Mouse (Mus musculus) kidney, embryonic 14.5 days (tissue): ENCODE measurements around the gene Slc5a3. TPM values are rescaled to one million over a fixed set of nuclear protein-coding genes. Genes with fewer than 3 reads are reported as not detected.

Experiments
- ATAC-seq: fragments of 200-750 bp; cut with Nextera tagmentation; 2 replicates; pipeline ENCODE4 v1.8.0; 2017; ENCODE audit warnings: moderate number of reproducible peaks, mild to moderate bottlenecking, moderate TSS enrichment, moderate library complexity; ENCODE audit not compliant: low FRiP score, low TSS enrichment
- H3K27ac ChIP-seq: fragments of 300-500 bp; sonication (generic); 2 replicates; pipeline ENCODE4 v1.5.1; 2014; ENCODE audit warnings: low read depth, mild to moderate bottlenecking, low read length, moderate library complexity, mixed read lengths
- H3K27me3 ChIP-seq: fragments of 300-500 bp; sonication (generic); 2 replicates; pipeline ENCODE4 v1.6.1; 2014; ENCODE audit warnings: mild to moderate bottlenecking, low read length; ENCODE audit not compliant: control insufficient read depth, insufficient read depth
- H3K36me3 ChIP-seq: fragments of 300-500 bp; sonication (generic); 2 replicates; pipeline ENCODE4 v1.6.1; 2014; ENCODE audit warnings: low read length, mixed read lengths; ENCODE audit not compliant: control insufficient read depth, insufficient read depth
- H3K4me1 ChIP-seq: fragments of 300-500 bp; sonication (generic); 2 replicates; pipeline ENCODE4 v1.6.1; 2014; ENCODE audit warnings: low read length, mixed read lengths; ENCODE audit not compliant: control insufficient read depth, insufficient read depth
- H3K4me2 ChIP-seq: fragments of 300-500 bp; sonication (generic); replicated peaks from 2 replicates; pipeline ENCODE4 v1.6.1; 2014; ENCODE audit warnings: low read depth, mild to moderate bottlenecking, low read length
- H3K4me3 ChIP-seq: fragments of 300-500 bp; sonication (generic); 2 replicates; pipeline ENCODE4 v1.5.1; 2014; ENCODE audit warnings: mild to moderate bottlenecking, low read length
- H3K9ac ChIP-seq: fragments of 300-500 bp; sonication (generic); 2 replicates; pipeline ENCODE4 v1.6.1; 2014; ENCODE audit warnings: low read depth, mild to moderate bottlenecking, low read length, moderate library complexity
- H3K9me3 ChIP-seq: fragments of 300-500 bp; sonication (generic); 2 replicates; pipeline ENCODE4 v1.6.1; 2016; ENCODE audit warnings: low read length; ENCODE audit not compliant: control insufficient read depth
- WGBS: fragments of 180-500 bp; shearing (Covaris S2); extraction: QIAGEN DNeasy Blood & Tissue Kit; methylation state at CpG from one replicate; pipeline ENCODE4 v1.1.7; 2014; 5-methylcytosine and 5-hydroxymethylcytosine counted together
- polyA plus RNA-seq: library from polyadenylated mRNA; unstranded; fragments of >200 nt; fragmentation: Nextera tagmentation; extraction: Ambion mirVana; gene quantifications from 2 replicates; pipeline ENCODE4 v1.2.1, GENCODE M21; 2014

Slc5a3 gene
- polyA plus RNA-seq, result 5.0 and 13.6 TPM in 2 replicates

- Histone ChIP-seq H3K4me1 (peaks cover 21% of the 10 kb centered on the region), H3K9me3 (peaks cover 8% of the 10 kb centered on the region), H3K36me3 (peaks cover 22% of the 10 kb centered on the region; the same call in 1 of the 2 replicates), H3K9ac (peak within 1 kb of the TSS; percentile 89), H3K27me3 (no peaks in the 10 kb centered on the region), H3K4me2 (peak within 1 kb of the TSS; percentile 85), H3K27ac (peak within 1 kb of the TSS; percentile 80), H3K4me3 (peak within 1 kb of the TSS; percentile 90)
- peak; percentile 92 for ATAC-seq
- under 1% methylated on average over 66 of the region's 99 CpGs for WGBS
These were observed at the start of gene Slc5a3, which contains the start of the genes Mrps6 and Gm49711 for GRCm38 (mm10) chr16:92057852-92058643. Slc5a3 (plus strand) TSS chr16:92058322. Mrps6 (plus strand) TSS chr16:92058270. Gm49711 (plus strand) TSS chr16:92058316.

GRCm38 (mm10) chr16:92009586-92009985 lies 48.5 kb upstream of the Slc5a3 start:
- H3K27me3 ChIP-seq, result no peaks in the 10 kb centered on the region
- ATAC-seq, result no peak
- 87% methylated on average over 2 of the region's 2 CpGs for WGBS
- H3K4me2 ChIP-seq, result no peak overlapping the region
- no peaks in the 10 kb centered on the region for H3K4me1 ChIP-seq
- H3K4me3 ChIP-seq, result no peak overlapping the region
- no peak overlapping the region for H3K9ac ChIP-seq
- no peaks in the 10 kb centered on the region for H3K36me3 ChIP-seq
- no peaks in the 10 kb centered on the region for H3K9me3 ChIP-seq
- H3K27ac ChIP-seq, result no peak overlapping the region

GRCm38 (mm10) chr16:92016792-92017191 lies 41.3 kb upstream of the Slc5a3 start:
- Histone ChIP-seq H3K36me3 (no peaks in the 10 kb centered on the region), H3K9me3 (no peaks in the 10 kb centered on the region), H3K4me3 (no peak overlapping the region), H3K9ac (no peak overlapping the region), H3K4me1 (0 out of 2 replicates have a peak, but pooled peaks cover 9% of the 10 kb centered on the region), H3K27me3 (no peaks in the 10 kb centered on the region), H3K27ac (no peak overlapping the region), H3K4me2 (no peak overlapping the region)
- ATAC-seq, result no peak
- WGBS, result 73% methylated on average over 8 of the region's 8 CpGs

- H3K27me3 ChIP-seq, result no peaks in the 10 kb centered on the region
- peak; percentile 74; the same call in 1 of the 2 replicates for ATAC-seq
- H3K4me3 ChIP-seq, result peak overlapping the region; percentile 35
- H3K36me3 ChIP-seq, result no peaks in the 10 kb centered on the region
- 0 out of 2 replicates have a peak, but pooled peaks cover 9% of the 10 kb centered on the region for H3K4me1 ChIP-seq
- H3K27ac ChIP-seq, result 0 out of 2 replicates have a peak overlapping the region, but pooled peaks have one; percentile 52
- no peaks in the 10 kb centered on the region for H3K9me3 ChIP-seq
- peak overlapping the region; percentile 37 for H3K4me2 ChIP-seq
- H3K9ac ChIP-seq, result peak overlapping the region; percentile 40
- 8% methylated on average over 26 of the region's 26 CpGs for WGBS
These were observed 38.7 kb upstream of the Slc5a3 start for GRCm38 (mm10) chr16:92019141-92020118.

GRCm38 (mm10) chr16:92021656-92022400 lies 36.3 kb upstream of the Slc5a3 start:
- H3K4me2 ChIP-seq, result no peak overlapping the region
- WGBS, result 88% methylated on average over 12 of the region's 12 CpGs
- no peak overlapping the region for H3K27ac ChIP-seq
- no peak overlapping the region for H3K9ac ChIP-seq
- H3K36me3 ChIP-seq, result no peaks in the 10 kb centered on the region
- H3K27me3 ChIP-seq, result no peaks in the 10 kb centered on the region
- ATAC-seq, result no peak
- H3K4me3 ChIP-seq, result no peak overlapping the region
- no peaks in the 10 kb centered on the region for H3K9me3 ChIP-seq
- 0 out of 2 replicates have a peak, but pooled peaks cover 9% of the 10 kb centered on the region for H3K4me1 ChIP-seq

GRCm38 (mm10) chr16:92022494-92023283 lies 35.4 kb upstream of the Slc5a3 start:
- H3K27ac ChIP-seq, result no peak overlapping the region
- no peaks in the 10 kb centered on the region for H3K36me3 ChIP-seq
- no peaks in the 10 kb centered on the region for H3K9me3 ChIP-seq
- H3K27me3 ChIP-seq, result no peaks in the 10 kb centered on the region
- no peak overlapping the region for H3K4me3 ChIP-seq
- no peak for ATAC-seq
- H3K9ac ChIP-seq, result no peak overlapping the region
- H3K4me2 ChIP-seq, result no peak overlapping the region
- H3K4me1 ChIP-seq, result 0 out of 2 replicates have a peak, but pooled peaks cover 9% of the 10 kb centered on the region
- 75% methylated on average over 20 of the region's 20 CpGs for WGBS

GRCm38 (mm10) chr16:92033286-92033685 lies 24.8 kb upstream of the Slc5a3 start:
- H3K4me2 ChIP-seq, result no peak overlapping the region
- no peaks in the 10 kb centered on the region for H3K9me3 ChIP-seq
- H3K9ac ChIP-seq, result no peak overlapping the region
- 0 out of 2 replicates have a peak, but pooled peaks cover 3% of the 10 kb centered on the region for H3K4me1 ChIP-seq
- H3K4me3 ChIP-seq, result no peak overlapping the region
- no peaks in the 10 kb centered on the region for H3K36me3 ChIP-seq
- WGBS, result 95% methylated on average over 3 of the region's 3 CpGs
- no peak for ATAC-seq
- no peaks in the 10 kb centered on the region for H3K27me3 ChIP-seq
- H3K27ac ChIP-seq, result no peak overlapping the region
